Mouse (Mus musculus): Measurements from ENCODE around the gene Tbx3. TPM values are rescaled to one million over a fixed set of nuclear protein-coding genes. Genes with fewer than 3 reads are reported as not detected.

The Tbx3 gene
- total RNA-seq, 2 experiments from 2014 or later, result 3.0 to 3.6 TPM

- DNase-seq (ENCODE audit: low spot score in 2 of 2), result no peak
These were observed 34.4 kb downstream of the Tbx3 start for GRCm38 (mm10) chr5:119704900-119705299.

GRCm38 (mm10) chr5:119706467-119706866 is 36.0 kb downstream of the Tbx3 start:
- no peak for DNase-seq (ENCODE audit: low spot score in 2 of 2)

- DNase-seq (ENCODE audit: low spot score in 2 of 2), result no peak
These were observed 38.5 kb downstream of the Tbx3 start for GRCm38 (mm10) chr5:119708850-119709585.

GRCm38 (mm10) chr5:119709826-119710559 is 39.5 kb downstream of the Tbx3 start:
- no peak for DNase-seq (ENCODE audit: low spot score in 2 of 2)

- no peak for DNase-seq (ENCODE audit: low spot score in 2 of 2)
These were observed 40.3 kb downstream of the Tbx3 start for GRCm38 (mm10) chr5:119710756-119711155.

GRCm38 (mm10) chr5:119711626-119712025 is 41.2 kb downstream of the Tbx3 start:
- no peak for DNase-seq (ENCODE audit: low spot score in 2 of 2)

- DNase-seq (ENCODE audit: low spot score in 2 of 2), result peak; percentile 78 to 85
These were observed 42.3 kb downstream of the Tbx3 start for GRCm38 (mm10) chr5:119712679-119713246.

- no peak for DNase-seq (ENCODE audit: low spot score in 2 of 2)
These were observed 50.2 kb downstream of the Tbx3 start for GRCm38 (mm10) chr5:119720471-119721265.

GRCm38 (mm10) chr5:119732978-119733377 is 62.5 kb downstream of the Tbx3 start:
- no peak for DNase-seq (ENCODE audit: low spot score in 2 of 2)

Other genes starting within 250 kb of the Tbx3 start
- not detected for gene Tbx5, start 162.0 kb downstream of the Tbx3 start, total RNA-seq (2021)

All from layer of hippocampus, postnatal 10 days (tissue).